Mouse (Mus musculus): ENCODE results near the gene Nid2.

GRCm38 (mm10) chr14:19785797-19786588 is 34.9 kb downstream of the Nid2 start:
- TF ChIP-seq CTCF (IDR thresholded peaks at IDR 0.05; ENCODE audit: borderline replicate concordance, control insufficient read depth, extremely low read depth, insufficient read depth, low read length, poor library complexity) (no peak), POLR2A (IDR thresholded peaks at IDR 0.05; ENCODE audit: control insufficient read depth, extremely low read depth, insufficient read depth, low read length, poor library complexity) (no peak)
